Mouse (Mus musculus): ENCODE measurements at regions not wholly inside any gene's neighbourhood (a gene's known extent, or its start where the extent isn't known, plus 50 kb on each side); places are given as distances from the start of the nearest gene placed in this dataset.
A peak's percentile ranks its signal among the peaks of the same experiment; 100 is the strongest.

DNA sequence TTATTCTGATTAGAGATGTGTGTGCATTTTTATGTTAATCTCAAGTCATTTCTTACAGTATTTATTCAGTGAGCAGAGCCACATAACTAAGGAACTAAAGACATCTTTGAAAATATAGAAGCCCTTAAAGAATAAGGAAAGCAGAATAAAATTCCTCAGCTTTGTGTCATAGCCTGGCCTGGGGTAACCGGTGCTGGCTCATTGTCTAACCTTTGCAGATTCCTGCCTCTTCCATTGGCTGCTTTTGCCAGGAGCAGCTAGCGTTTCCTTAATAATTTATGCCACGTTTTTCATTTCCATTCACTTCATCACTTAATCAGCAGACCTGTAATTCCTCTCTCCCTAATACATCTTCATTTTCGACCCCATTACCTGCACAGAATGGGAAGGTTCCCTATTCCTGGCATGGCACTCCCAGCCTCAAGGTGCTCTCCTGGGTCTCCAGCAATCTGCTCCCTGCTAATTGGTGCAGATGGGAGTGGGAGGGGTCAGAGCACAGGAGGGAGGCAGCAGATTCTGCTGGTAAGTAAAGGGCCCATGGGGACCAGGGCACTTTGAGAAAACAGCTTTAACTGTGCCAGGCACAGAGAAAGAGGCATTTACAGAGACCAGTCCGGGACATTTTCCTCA is 413.1 kb downstream of the Stim2 start:
- DNase-seq (ENCODE audit: low read depth, low spot score) = no peak

GRCm38 (mm10) chr5:54419811-54420470 is 421.6 kb downstream of the Stim2 start:
- no peak for DNase-seq (ENCODE audit: low read depth, low spot score)

GRCm38 (mm10) chr5:54439286-54439685 is 441.0 kb downstream of the Stim2 start:
- no peak for DNase-seq (ENCODE audit: low read depth, low spot score)

DNA sequence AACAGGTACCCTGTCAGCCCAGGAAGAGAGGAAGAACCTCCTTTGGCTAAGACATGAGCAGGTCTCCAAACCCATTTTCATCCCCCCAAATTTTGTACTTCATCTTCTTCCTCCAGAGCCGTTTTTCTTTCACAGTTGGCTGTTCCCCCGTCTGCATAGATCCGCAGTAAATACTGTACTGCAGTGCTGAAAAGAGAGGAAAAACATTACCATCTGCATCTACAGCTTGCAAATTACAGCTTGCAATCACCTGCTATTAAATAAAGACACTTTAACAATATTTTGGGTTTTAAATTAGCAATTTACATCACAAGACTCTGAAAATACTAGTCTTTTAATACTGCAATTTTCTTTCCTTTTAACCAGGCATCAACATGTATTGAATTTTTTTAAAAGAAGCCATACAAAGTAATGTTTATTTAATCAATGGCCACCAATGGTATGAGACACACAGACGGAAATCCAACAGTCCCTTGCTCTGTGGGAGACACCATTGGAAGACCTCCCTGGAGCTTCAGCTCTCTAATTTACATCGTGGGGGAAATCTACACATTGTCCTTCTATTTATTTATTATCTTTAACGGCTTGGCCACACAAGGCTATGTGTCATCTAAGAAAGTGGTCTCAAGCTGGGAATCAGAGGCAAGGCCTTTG is 442.6 kb downstream of the Stim2 start:
- DNase-seq (ENCODE audit: low read depth, low spot score) = peak; percentile 17

DNA sequence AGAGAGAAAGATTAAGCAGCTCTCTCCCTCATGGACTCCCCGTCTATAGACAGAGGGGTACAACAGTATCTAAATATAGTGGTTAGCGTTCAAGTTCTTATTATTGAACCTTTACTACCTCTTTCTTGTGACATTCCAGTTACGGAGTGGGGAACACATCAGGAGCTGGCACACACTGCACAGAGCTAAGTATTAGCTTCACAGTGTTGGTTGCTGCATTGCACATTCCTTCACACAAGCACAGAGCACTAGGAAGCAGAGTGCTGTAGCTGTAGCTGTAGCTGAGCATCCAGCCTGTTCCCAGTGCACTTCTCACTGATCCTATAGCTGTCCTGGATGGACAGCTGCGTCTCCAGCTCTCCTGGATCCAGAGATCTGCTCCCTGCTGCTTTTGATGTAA is 443.3 kb downstream of the Stim2 start:
- DNase-seq (ENCODE audit: low read depth, low spot score) = no peak

- DNase-seq (ENCODE audit: low read depth, low spot score) = peak; percentile 9
Observed at GRCm38 (mm10) chr5:54483916-54484315, 485.6 kb downstream of the Stim2 start.
